Mouse (Mus musculus) MEL (cell line): Measurements from ENCODE around the gene Fgfr2. TPM values are rescaled to one million over a fixed set of nuclear protein-coding genes. Genes with fewer than 3 reads are reported as not detected.

ENCODE experiments used
- DNase-seq: peaks from one replicate; pipeline ENCODE4 v3.0.0; 2011; ENCODE audit warnings: low read depth, low spot score
- H3K27ac ChIP-seq: 2 replicates; pipeline ENCODE4 v1.5.1; 2012; ENCODE audit warnings: low read depth, mild to moderate bottlenecking, control low read depth, low read length, moderate library complexity; ENCODE audit not compliant: control insufficient read depth
- H3K27me3 ChIP-seq, 2 experiments: fragments of 150-350 bp in 1 of 2; sonication (generic) in 1 of 2; 2 replicates each; pipeline ENCODE4 v1.6.1; 2012; ENCODE audit warnings: low read length in 2 of 2, mild to moderate bottlenecking in 2 of 2, improper control_type of control experiment in 1 of 2, moderate library complexity in 1 of 2; ENCODE audit not compliant: insufficient read depth in 2 of 2, control insufficient read depth in 1 of 2
- H3K36me3 ChIP-seq, 2 experiments: 2 replicates each; pipeline ENCODE4 v1.6.1; 2012 to 2014; ENCODE audit warnings: low read length in 2 of 2, improper control_type of control experiment in 1 of 2, inconsistent platforms in 1 of 2, mild to moderate bottlenecking in 1 of 2; ENCODE audit not compliant: insufficient read depth in 2 of 2, control insufficient read depth in 1 of 2
- H3K4me1 ChIP-seq, 2 experiments: fragments of 150-350 bp in 1 of 2; sonication (generic) in 1 of 2; 2 replicates each; pipeline ENCODE4 v1.6.1; 2012; ENCODE audit warnings: low read length in 2 of 2, improper control_type of control experiment in 1 of 2, mild to moderate bottlenecking in 1 of 2; ENCODE audit not compliant: insufficient read depth in 2 of 2, control insufficient read depth in 1 of 2
- H3K4me3 ChIP-seq, 2 experiments: fragments of 150-350 bp in 1 of 2; sonication (generic) in 1 of 2; 2 replicates each; pipeline ENCODE4 v1.5.1; 2012; ENCODE audit warnings: low read depth in 2 of 2, low read length in 2 of 2, mild to moderate bottlenecking in 2 of 2, moderate library complexity in 2 of 2, control low read depth in 1 of 2, improper control_type of control experiment in 1 of 2; ENCODE audit not compliant: control insufficient read depth in 1 of 2, insufficient read depth in 1 of 2
- H3K79me2 ChIP-seq: 2 replicates; pipeline ENCODE4 v1.6.1; 2012; ENCODE audit warnings: mild to moderate bottlenecking, low read length, moderate library complexity; ENCODE audit not compliant: control insufficient read depth, poor library complexity, insufficient read depth
- H3K9ac ChIP-seq: 2 replicates; pipeline ENCODE4 v1.6.1; 2012; ENCODE audit warnings: low read depth, mild to moderate bottlenecking, control low read depth, low read length, moderate library complexity; ENCODE audit not compliant: control insufficient read depth, poor library complexity, severe bottlenecking
- H3K9me3 ChIP-seq: fragments of 150-350 bp; sonication (generic); replicated peaks from 2 replicates; pipeline ENCODE4 v1.6.1; 2012; ENCODE audit warnings: mild to moderate bottlenecking, low read length, improper control_type of control experiment, moderate library complexity; ENCODE audit not compliant: insufficient read depth
- CHD2 ChIP-seq: IDR thresholded peaks from 2 replicates; pipeline ENCODE4 v1.6.1; 2011; ENCODE audit warnings: low read length, improper control_type of control experiment
- CTCF ChIP-seq, 3 experiments: IDR thresholded peaks in 2 of 3; conservative IDR thresholded peaks in 1 of 3; 2 replicates each; pipeline ENCODE4 v1.5.1; 2011 to 2012; ENCODE audit warnings: low read length in 3 of 3, low read depth in 2 of 3, mild to moderate bottlenecking in 2 of 3, improper control_type of control experiment in 1 of 3, inconsistent platforms in 1 of 3, mixed read lengths in 1 of 3, moderate library complexity in 1 of 3; ENCODE audit not compliant: control insufficient read depth in 1 of 3, insufficient read depth in 1 of 3, poor library complexity in 1 of 3, severe bottlenecking in 1 of 3
- E2F4 ChIP-seq: IDR thresholded peaks from 2 replicates; pipeline ENCODE4 v1.6.1; 2011; ENCODE audit warnings: low read depth, low read length, improper control_type of control experiment, borderline replicate concordance
- ELF1 ChIP-seq: IDR thresholded peaks from 2 replicates; pipeline ENCODE4 v1.6.1; 2014; ENCODE audit warnings: low read depth, mild to moderate bottlenecking, inconsistent platforms, low read length, improper control_type of control experiment, moderate library complexity
- EP300 ChIP-seq, 2 experiments: IDR thresholded peaks; 2 replicates each; pipeline ENCODE4 v1.6.1; 2011; ENCODE audit warnings: improper control_type of control experiment in 2 of 2, low read length in 2 of 2, low read depth in 1 of 2, mild to moderate bottlenecking in 1 of 2
- ETS1 ChIP-seq: IDR thresholded peaks from 2 replicates; pipeline ENCODE4 v1.6.1; 2012; ENCODE audit warnings: low read depth, mild to moderate bottlenecking, inconsistent platforms, low read length, improper control_type of control experiment, moderate library complexity
- GATA1 ChIP-seq: IDR thresholded peaks from 2 replicates; pipeline ENCODE4 v1.6.1; 2011; ENCODE audit warnings: low read depth, low read length, improper control_type of control experiment
- MAFK ChIP-seq: IDR thresholded peaks from 2 replicates; pipeline ENCODE4 v1.6.1; 2011; ENCODE audit warnings: low read depth, mild to moderate bottlenecking, low read length, improper control_type of control experiment, borderline replicate concordance
- MAX ChIP-seq: IDR thresholded peaks from 2 replicates; pipeline ENCODE4 v1.6.1; 2011; ENCODE audit warnings: low read length, improper control_type of control experiment
- MAZ ChIP-seq: IDR thresholded peaks from 2 replicates; pipeline ENCODE4 v1.6.1; 2012; ENCODE audit warnings: low read depth, mild to moderate bottlenecking, inconsistent platforms, low read length, improper control_type of control experiment
- MEF2A ChIP-seq: IDR thresholded peaks from 2 replicates; pipeline ENCODE4 v1.6.1; 2014; ENCODE audit warnings: low read depth, mild to moderate bottlenecking, inconsistent platforms, low read length, improper control_type of control experiment; ENCODE audit not compliant: poor library complexity, insufficient replicate concordance, severe bottlenecking; ENCODE audit errors: extremely low read depth
- NELFE ChIP-seq: IDR thresholded peaks from 2 replicates; pipeline ENCODE4 v1.6.1; 2011; ENCODE audit warnings: low read depth, low read length, improper control_type of control experiment
- POLR2A ChIP-seq, 2 experiments: IDR thresholded peaks; 2 replicates each; pipeline ENCODE4 v1.6.1; 2011 to 2012; ENCODE audit warnings: low read length in 2 of 2, mild to moderate bottlenecking in 2 of 2, control low read depth in 1 of 2, improper control_type of control experiment in 1 of 2, low read depth in 1 of 2, moderate library complexity in 1 of 2; ENCODE audit not compliant: control insufficient read depth in 1 of 2, insufficient read depth in 1 of 2, poor library complexity in 1 of 2
- POLR2AphosphoS2 ChIP-seq: IDR thresholded peaks from 2 replicates; pipeline ENCODE4 v1.6.1; 2011; ENCODE audit warnings: low read length, improper control_type of control experiment
- POLR2AphosphoS5 ChIP-seq: IDR thresholded peaks from 2 replicates; pipeline ENCODE4 v1.6.1; 2012; ENCODE audit warnings: low read depth, borderline replicate concordance, mild to moderate bottlenecking, inconsistent platforms, low read length, moderate library complexity, mixed read lengths
- RAD21 ChIP-seq: IDR thresholded peaks from 2 replicates; pipeline ENCODE4 v1.6.1; 2011; ENCODE audit warnings: mild to moderate bottlenecking, low read depth, low read length, improper control_type of control experiment
- SIN3A ChIP-seq: IDR thresholded peaks from 2 replicates; pipeline ENCODE4 v1.6.1; 2012; ENCODE audit warnings: low read length, improper control_type of control experiment, inconsistent platforms
- SMC3 ChIP-seq: IDR thresholded peaks from 2 replicates; pipeline ENCODE4 v1.6.1; 2011; ENCODE audit warnings: low read depth, low read length, improper control_type of control experiment
- TBP ChIP-seq: IDR thresholded peaks from 2 replicates; pipeline ENCODE4 v1.8.0; 2011; ENCODE audit warnings: low read depth, low read length, improper control_type of control experiment
- TCF12 ChIP-seq: IDR thresholded peaks from 2 replicates; pipeline ENCODE4 v1.6.1; 2014; ENCODE audit warnings: low read depth, mild to moderate bottlenecking, inconsistent platforms, low read length, improper control_type of control experiment, moderate library complexity
- USF1 ChIP-seq: IDR thresholded peaks from 2 replicates; pipeline ENCODE4 v1.6.1; 2014; ENCODE audit warnings: low read depth, mild to moderate bottlenecking, inconsistent platforms, low read length, improper control_type of control experiment, moderate library complexity
- USF2 ChIP-seq, 2 experiments: IDR thresholded peaks; 2 replicates each; pipeline ENCODE4 v1.6.1; 2011 to 2012; ENCODE audit warnings: improper control_type of control experiment in 2 of 2, low read length in 2 of 2, borderline replicate concordance in 1 of 2, inconsistent platforms in 1 of 2, low read depth in 1 of 2, mild to moderate bottlenecking in 1 of 2; ENCODE audit not compliant: insufficient read depth in 1 of 2
- ZC3H11A ChIP-seq: IDR thresholded peaks from 2 replicates; pipeline ENCODE4 v1.6.1; 2012; ENCODE audit warnings: low read depth, mild to moderate bottlenecking, inconsistent platforms, low read length, improper control_type of control experiment
- ZNF384 ChIP-seq: IDR thresholded peaks from 2 replicates; pipeline ENCODE4 v1.6.1; 2012; ENCODE audit warnings: low read depth, mild to moderate bottlenecking, inconsistent platforms, low read length, improper control_type of control experiment
- polyA plus RNA-seq, 2 experiments: library from polyadenylated mRNA; stranded (reverse) in 1 of 2; unstranded in 1 of 2; fragments of >175 nt in 1 of 2; fragments of >200 nt in 1 of 2; gene quantifications; 2 replicates each; pipeline versions ENCODE4 v1.2.1 to v1.2.4; 2012; ENCODE audit warnings: low replicate concordance in 2 of 2, low read depth in 1 of 2; ENCODE audit not compliant: insufficient read length in 2 of 2, insufficient read depth in 1 of 2, missing spikeins in 1 of 2
- total RNA-seq: library from RNA; depleted of rRNA; stranded (reverse); fragments of 300-350 nt; gene quantifications from 2 replicates; pipeline ENCODE4 v1.2.3, GENCODE M21; 2012

Fgfr2 gene
- total and polyA plus RNA-seq, 3 experiments: not detected

GRCm38 (mm10) chr7:131264251-131264650 is 1858.9 kb downstream of the Fgfr2 start:
- Histone ChIP-seq H3K79me2 (no peaks in the 10 kb centered on the region), H3K4me3 (no peak overlapping the region), H3K9ac (no peak overlapping the region)
- TF ChIP-seq MAX: no peak
- no peak for TF ChIP-seq MEF2A
- no peak for TF ChIP-seq CTCF (IDR thresholded peaks at IDR 0.05 in 2 of 3, conservative IDR thresholded peaks at IDR 0.05 in 1 of 3; ENCODE audit: control insufficient read depth in 1 of 3, insufficient read depth in 1 of 3, low read depth in 2 of 3, low read length in 3 of 3, poor library complexity in 1 of 3, severe bottlenecking in 1 of 3)
- no peak for TF ChIP-seq GATA1
- no peak for TF ChIP-seq POLR2A (IDR thresholded peaks at IDR 0.05; ENCODE audit: control insufficient read depth in 1 of 2, insufficient read depth in 1 of 2, low read depth in 1 of 2, low read length in 2 of 2, poor library complexity in 1 of 2)
- TF ChIP-seq SIN3A: no peak
- no peak for TF ChIP-seq ETS1
- TF ChIP-seq TCF12: no peak
- no peak for TF ChIP-seq RAD21
- TF ChIP-seq CHD2: no peak
- TF ChIP-seq ZC3H11A: no peak
- TF ChIP-seq TBP: no peak
- no peak for TF ChIP-seq USF1
- TF ChIP-seq, all 39 proteins: peak for 0
- Histone ChIP-seq H3K9me3 (no peaks in the 10 kb centered on the region), H3K27ac (no peak overlapping the region), H3K36me3 (no peaks in the 10 kb centered on the region), H3K4me1 (no peaks in the 10 kb centered on the region), H3K27me3 (no peaks in the 10 kb centered on the region)
- DNase-seq: no peak

- H3K9ac ChIP-seq: no peak overlapping the region
Observed at GRCm38 (mm10) chr7:131260946-131261345, 1862.2 kb downstream of the Fgfr2 start.

More at GRCm38 (mm10) chr7:131260946-131261345, 1862.2 kb downstream of the Fgfr2 start:
- H3K27ac ChIP-seq: no peak overlapping the region
- no peaks in the 10 kb centered on the region for H3K9me3 ChIP-seq
- no peak overlapping the region for H3K4me3 ChIP-seq
- TF ChIP-seq POLR2AphosphoS2: no peak
- no peak for TF ChIP-seq ELF1
- TF ChIP-seq SMC3: no peak
- TF ChIP-seq E2F4: no peak
- no peak for TF ChIP-seq TBP
- TF ChIP-seq MAZ: no peak
- no peak for TF ChIP-seq TCF12
- no peak for TF ChIP-seq MAFK
- no peak for TF ChIP-seq EP300 (IDR thresholded peaks at IDR 0.05; ENCODE audit: low read depth in 1 of 2, low read length in 2 of 2)
- TF ChIP-seq ZNF384: no peak
- no peak for TF ChIP-seq ETS1
- TF ChIP-seq NELFE: no peak
- no peak for TF ChIP-seq POLR2A (IDR thresholded peaks at IDR 0.05; ENCODE audit: control insufficient read depth in 1 of 2, insufficient read depth in 1 of 2, low read depth in 1 of 2, low read length in 2 of 2, poor library complexity in 1 of 2)
- no peak for TF ChIP-seq POLR2AphosphoS5
- no peak for TF ChIP-seq USF2 (IDR thresholded peaks at IDR 0.05; ENCODE audit: borderline replicate concordance in 1 of 2, insufficient read depth in 1 of 2, low read depth in 1 of 2, low read length in 2 of 2)
- no peaks in the 10 kb centered on the region for H3K36me3 ChIP-seq
- H3K4me1 ChIP-seq: no peaks in the 10 kb centered on the region
- H3K79me2 ChIP-seq: no peaks in the 10 kb centered on the region
- no peak for DNase-seq
- H3K27me3 ChIP-seq: no peaks in the 10 kb centered on the region
